ENCODE assay signal across 10 mouse cellular contexts in the genomic region with DNA sequence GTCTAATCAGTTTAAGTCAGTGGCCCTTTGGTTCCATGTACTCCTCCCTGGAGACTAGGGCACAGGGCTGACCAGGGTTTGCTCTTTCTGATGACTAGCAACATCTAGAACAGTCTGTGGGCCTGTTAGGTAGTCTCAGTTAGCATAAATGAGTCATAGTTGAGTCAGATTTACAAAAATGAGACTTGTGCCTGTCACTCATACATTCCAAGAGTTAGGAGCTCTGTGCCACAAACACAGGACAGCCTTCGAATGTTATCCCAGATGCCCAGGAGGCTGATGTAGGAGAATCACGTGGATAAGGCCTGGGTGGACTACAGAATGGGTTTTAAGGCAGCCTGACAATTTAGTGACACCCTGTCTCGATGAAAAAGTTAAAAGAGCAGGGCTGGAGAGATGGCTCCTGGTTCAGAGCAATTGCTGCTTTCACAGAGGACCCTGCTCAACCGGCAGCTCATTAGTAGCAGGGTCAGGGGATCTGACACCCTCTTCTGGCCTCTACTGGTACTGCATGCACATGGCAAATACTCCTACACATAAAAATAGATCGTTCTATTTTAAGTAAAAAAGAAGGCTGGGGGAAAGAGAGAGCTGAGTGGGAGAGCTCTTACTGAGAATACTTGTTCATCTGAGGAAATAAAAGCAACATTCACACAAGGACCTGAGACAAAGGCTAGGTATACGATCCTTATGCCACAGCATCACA. TPM values are rescaled to one million over a fixed set of nuclear protein-coding genes. Genes with fewer than 3 reads are reported as not detected.
DNase-seq lines count a peak whose midpoint lies in the region; ATAC-seq lines count a peak whose summit lies in the region.
"Had no signal": no experiment of that assay in that cellular context is flagged by ENCODE, and none has a peak within 500 bp of the region (broad histone marks: within the 10 kb centered on the region; RNA-seq: fewer than 3 reads in every experiment).

No protein-coding gene starts in this region.

- H3K9ac ChIP-seq in heart, embryonic 12.5 days = no peak overlapping the region
- no peak overlapping the region for H3K9ac ChIP-seq in midbrain, embryonic 16.5 days (ENCODE audit: low read depth, low read length)
- no peak overlapping the region for H3K9ac ChIP-seq in midbrain, embryonic 14.5 days (replicated peaks; ENCODE audit: low read length)
- H3K9ac ChIP-seq: embryonic facial prominence, embryonic 13.5 days; liver, embryonic 15.5 days had no signal

- peak; percentile 73 for DNase-seq in heart, postnatal 4 days
- peak; percentile 82 for DNase-seq in ES-CJ7 (ENCODE audit: low read depth, low spot score)
- DNase-seq in c-Kit-positive CD71-positive TER-119-positive erythroid progenitor cells, embryonic 14.5 days (ENCODE audit: low spot score) = peak; percentile 27
- peak; percentile 48 to 56 for DNase-seq in layer of hippocampus, postnatal 36 days
- DNase-seq in right cerebral cortex, postnatal 10 days (ENCODE audit: low spot score in 2 of 2) = peak; percentile 73 to 76
- no peak for DNase-seq in midbrain, embryonic 14.5 days

- 61% methylated on average over 6 of the region's 6 CpGs for WGBS in heart, embryonic 12.5 days
- 73% methylated on average over 6 of the region's 6 CpGs for WGBS in midbrain, embryonic 16.5 days
- 70% methylated on average over 6 of the region's 6 CpGs for WGBS in midbrain, embryonic 14.5 days

- no peak overlapping the region for H3K4me3 ChIP-seq in heart, embryonic 12.5 days
- H3K4me3 ChIP-seq in midbrain, embryonic 16.5 days (ENCODE audit: low read depth, low read length) = no peak overlapping the region
- no peak overlapping the region for H3K4me3 ChIP-seq in midbrain, embryonic 14.5 days (replicated peaks; ENCODE audit: low read depth, low read length)
- H3K4me3 ChIP-seq: embryonic facial prominence, embryonic 13.5 days; liver, embryonic 15.5 days had no signal

- H3K9me3 ChIP-seq in heart, embryonic 12.5 days (replicated peaks) = no peaks in the 10 kb centered on the region
- H3K9me3 ChIP-seq in midbrain, embryonic 16.5 days (replicated peaks; ENCODE audit: control insufficient read depth, low read length, poor library complexity, severe bottlenecking) = no peaks in the 10 kb centered on the region
- H3K9me3 ChIP-seq in midbrain, embryonic 14.5 days (ENCODE audit: control insufficient read depth, low read length) = no peaks in the 10 kb centered on the region
- H3K9me3 ChIP-seq: embryonic facial prominence, embryonic 13.5 days; liver, embryonic 15.5 days had no signal

- H3K27ac ChIP-seq in heart, embryonic 12.5 days (ENCODE audit: poor library complexity, severe bottlenecking) = no peak overlapping the region
- no peak overlapping the region for H3K27ac ChIP-seq in midbrain, embryonic 16.5 days (ENCODE audit: low read length)
- no peak overlapping the region for H3K27ac ChIP-seq in midbrain, embryonic 14.5 days (replicated peaks; ENCODE audit: low read depth, low read length)
- H3K27ac ChIP-seq: embryonic facial prominence, embryonic 13.5 days; liver, embryonic 15.5 days had no signal

- no peaks in the 10 kb centered on the region for H3K27me3 ChIP-seq in heart, embryonic 12.5 days (replicated peaks)
- H3K27me3 ChIP-seq in midbrain, embryonic 16.5 days (ENCODE audit: control insufficient read depth, insufficient read depth, low read depth, low read length) = no peaks in the 10 kb centered on the region
- no peaks in the 10 kb centered on the region for H3K27me3 ChIP-seq in midbrain, embryonic 14.5 days (ENCODE audit: control insufficient read depth, insufficient read depth, low read length)
- H3K27me3 ChIP-seq: embryonic facial prominence, embryonic 13.5 days; liver, embryonic 15.5 days had no signal

- no peaks in the 10 kb centered on the region for H3K36me3 ChIP-seq in heart, embryonic 12.5 days
- H3K36me3 ChIP-seq in midbrain, embryonic 16.5 days (ENCODE audit: control insufficient read depth, insufficient read depth, low read length) = no peaks in the 10 kb centered on the region
- H3K36me3 ChIP-seq in midbrain, embryonic 14.5 days (ENCODE audit: control insufficient read depth, insufficient read depth, low read length) = no peaks in the 10 kb centered on the region
- H3K36me3 ChIP-seq: embryonic facial prominence, embryonic 13.5 days; liver, embryonic 15.5 days had no signal

- no peak for ATAC-seq in heart, embryonic 12.5 days (ENCODE audit: insufficient number of reproducible peaks, low FRiP score)
- ATAC-seq in midbrain, embryonic 16.5 days = no peak
- ATAC-seq in midbrain, embryonic 14.5 days (ENCODE audit: low FRiP score, low TSS enrichment) = no peak

- no peak overlapping the region for H3K4me2 ChIP-seq in heart, embryonic 12.5 days
- no peak overlapping the region for H3K4me2 ChIP-seq in midbrain, embryonic 16.5 days (ENCODE audit: low read length)
- no peak overlapping the region for H3K4me2 ChIP-seq in midbrain, embryonic 14.5 days (ENCODE audit: low read length)
- H3K4me2 ChIP-seq: embryonic facial prominence, embryonic 13.5 days; liver, embryonic 15.5 days had no signal

- H3K4me1 ChIP-seq in heart, embryonic 12.5 days (replicated peaks) = 0 out of 2 replicates have a peak, but pooled peaks cover 3% of the 10 kb centered on the region
- H3K4me1 ChIP-seq in midbrain, embryonic 16.5 days (ENCODE audit: control insufficient read depth, insufficient read depth, low read length) = no peaks in the 10 kb centered on the region
- no peaks in the 10 kb centered on the region for H3K4me1 ChIP-seq in midbrain, embryonic 14.5 days (ENCODE audit: control insufficient read depth, insufficient read depth, low read length)
- H3K4me1 ChIP-seq: embryonic facial prominence, embryonic 13.5 days; liver, embryonic 15.5 days had no signal

RNA-seq across cellular contexts. Expression of a gene that starts 11.3 kb away (rescaled TPM):
- 1 to 10 TPM; 8.4 to 9.7 TPM for total RNA-seq in heart, postnatal 4 days (2021)
- polyA plus RNA-seq in heart, embryonic 12.5 days (2016; fragmentation: Nextera tagmentation; extraction: Ambion mirVana) = 6.9 and 7.1 TPM in 2 replicates
- total RNA-seq in layer of hippocampus, postnatal 36 days (2021) = 1 to 10 TPM; 8.0 to 8.1 TPM
- polyA plus RNA-seq in midbrain, embryonic 16.5 days (2015; fragmentation: Nextera tagmentation; extraction: Ambion mirVana) = 1.0 and 1.2 TPM in 2 replicates
- polyA plus RNA-seq in midbrain, embryonic 14.5 days (2014; fragmentation: Nextera tagmentation; extraction: Ambion mirVana) = 0.91 and 1.0 TPM in 2 replicates

RNA-seq across cellular contexts. Expression of a gene that starts 18.3 kb away (rescaled TPM):
- total RNA-seq in heart, postnatal 4 days (2021) = 10 to 100 TPM; 10.8 to 11.0 TPM
- 14.7 and 14.8 TPM in 2 replicates for polyA plus RNA-seq in heart, embryonic 12.5 days (2016; fragmentation: Nextera tagmentation; extraction: Ambion mirVana)
- 10 to 100 TPM; 37.2 to 40.1 TPM for total RNA-seq in layer of hippocampus, postnatal 36 days (2021)
- 45.3 and 46.2 TPM in 2 replicates for polyA plus RNA-seq in midbrain, embryonic 16.5 days (2015; fragmentation: Nextera tagmentation; extraction: Ambion mirVana)
- polyA plus RNA-seq in midbrain, embryonic 14.5 days (2014; fragmentation: Nextera tagmentation; extraction: Ambion mirVana) = 51.3 and 57.5 TPM in 2 replicates

RNA-seq across cellular contexts. Expression of a gene that starts 54.2 kb away (rescaled TPM):
- total RNA-seq in heart, postnatal 4 days (2021) = 10 to 100 TPM; 48.6 to 50.9 TPM
- polyA plus RNA-seq in heart, embryonic 12.5 days (2016; fragmentation: Nextera tagmentation; extraction: Ambion mirVana) = 22.3 and 26.9 TPM in 2 replicates
- total RNA-seq in layer of hippocampus, postnatal 36 days (2021) = 10 to 100 TPM; 50.5 to 54.8 TPM
- polyA plus RNA-seq in midbrain, embryonic 16.5 days (2015; fragmentation: Nextera tagmentation; extraction: Ambion mirVana) = 14.4 and 16.7 TPM in 2 replicates
- polyA plus RNA-seq in midbrain, embryonic 14.5 days (2014; fragmentation: Nextera tagmentation; extraction: Ambion mirVana) = 23.0 and 26.8 TPM in 2 replicates
